Mouse (Mus musculus) layer of hippocampus, adult 9-11 months (tissue): ENCODE results near the gene Trim15.

Experiments used
- DNase-seq: peaks from one replicate; pipeline ENCODE4 v3.0.0; 2022

Gene Trim15

DNA sequence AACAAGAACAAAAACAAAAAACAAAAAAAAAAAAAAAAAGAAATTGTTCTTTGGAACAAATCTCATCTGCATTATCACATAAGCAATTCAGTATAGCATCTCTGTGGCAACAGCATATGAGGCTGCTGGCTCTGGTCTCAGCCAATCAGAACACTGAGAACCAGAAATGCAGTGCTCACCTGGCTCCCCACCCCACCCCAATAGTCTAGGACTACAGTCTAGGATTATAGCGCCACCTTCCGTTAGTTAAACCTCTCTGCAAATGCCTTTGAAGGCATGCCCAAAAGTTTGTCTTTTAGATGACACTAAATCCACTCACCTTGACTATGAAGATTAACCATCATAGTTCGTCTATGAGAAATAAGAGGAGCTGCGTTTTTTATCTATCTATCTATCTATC is 41.5 kb downstream of the Trim15 start:
- no peak for DNase-seq

DNA sequence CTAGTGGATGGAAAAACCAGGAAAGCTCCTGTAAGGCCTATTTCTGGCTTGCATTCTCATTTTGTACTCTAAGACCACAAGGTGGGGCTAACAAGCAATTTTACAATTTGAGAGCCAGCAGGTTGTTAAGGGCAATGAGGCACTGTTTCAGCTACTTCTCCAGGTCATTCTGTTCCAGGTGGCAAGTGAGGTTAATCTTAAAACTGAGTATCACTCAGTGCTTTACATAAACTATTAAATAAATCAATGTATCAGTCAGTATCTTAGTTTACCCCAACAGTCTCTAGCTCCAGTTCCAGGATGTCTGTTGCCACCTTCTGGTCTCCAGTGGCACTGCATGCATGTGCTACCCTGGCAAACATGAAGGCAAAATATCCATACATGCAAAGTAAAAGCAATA is 43.0 kb downstream of the Trim15 start:
- no peak for DNase-seq

DNA sequence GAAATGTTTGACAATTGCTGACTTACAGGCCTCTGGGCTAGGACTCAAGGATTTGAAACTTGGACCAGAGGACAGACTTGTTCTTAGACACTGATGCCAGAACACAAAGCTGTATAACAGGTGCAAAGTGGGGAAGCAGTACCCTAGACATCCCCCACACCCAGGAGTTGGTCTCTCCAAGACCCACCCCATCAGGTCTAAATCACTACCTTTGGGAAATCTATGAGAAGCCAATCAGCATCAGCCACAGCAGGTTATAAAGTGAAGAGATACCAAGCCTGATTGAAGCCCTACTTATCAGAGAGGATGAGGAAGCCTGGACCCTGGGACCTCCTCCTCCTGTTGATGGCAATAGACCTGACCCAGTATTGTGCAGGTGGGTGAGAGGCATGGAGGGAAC is 55.1 kb downstream of the Trim15 start, which contains the start of gene H2-M10.6:
Gene H2-M10.6, plus strand, starts transcription at position 301 of the 400 bp plus-strand sequence.
- DNase-seq = no peak
